Mouse (Mus musculus) hindbrain, embryonic 15.5 days (tissue): ENCODE results near the gene Apoh. TPM values are rescaled to one million over a fixed set of nuclear protein-coding genes. Genes with fewer than 3 reads are reported as not detected.
A peak's percentile ranks its signal among the peaks of the same experiment; 100 is the strongest.

Experiments
- ATAC-seq: fragments of 200-750 bp; cut with Nextera tagmentation; 2 replicates; pipeline ENCODE4 v1.8.0; 2017; ENCODE audit warnings: low read depth, moderate number of reproducible peaks, moderate TSS enrichment; ENCODE audit not compliant: low FRiP score
- H3K27ac ChIP-seq: fragments of 300-500 bp; sonication (generic); replicated peaks from 2 replicates; pipeline ENCODE4 v1.5.1; 2015; ENCODE audit warnings: mild to moderate bottlenecking, inconsistent platforms
- H3K27me3 ChIP-seq: fragments of 300-500 bp; sonication (generic); 2 replicates; pipeline ENCODE4 v1.6.1; 2015; ENCODE audit warnings: control low read depth, inconsistent platforms
- H3K36me3 ChIP-seq: fragments of 300-500 bp; sonication (generic); 2 replicates; pipeline ENCODE4 v1.6.1; 2015; ENCODE audit warnings: control low read depth, inconsistent platforms
- H3K4me1 ChIP-seq: fragments of 300-500 bp; sonication (generic); replicated peaks from 2 replicates; pipeline ENCODE4 v1.6.1; 2015; ENCODE audit warnings: control low read depth, inconsistent platforms
- H3K4me2 ChIP-seq: fragments of 300-500 bp; sonication (generic); 2 replicates; pipeline ENCODE4 v1.6.1; 2015; ENCODE audit warnings: moderate library complexity, mild to moderate bottlenecking, inconsistent platforms
- H3K4me3 ChIP-seq: fragments of 300-500 bp; sonication (generic); 2 replicates; pipeline ENCODE4 v1.5.1; 2015; ENCODE audit warnings: mild to moderate bottlenecking, inconsistent platforms
- H3K9ac ChIP-seq: fragments of 300-500 bp; sonication (generic); 2 replicates; pipeline ENCODE4 v1.6.1; 2015; ENCODE audit warnings: inconsistent platforms
- H3K9me3 ChIP-seq: fragments of 300-500 bp; sonication (generic); 2 replicates; pipeline ENCODE4 v1.6.1; 2016; ENCODE audit warnings: control low read depth, inconsistent platforms
- WGBS: fragments of 180-500 bp; shearing (Covaris S2); methylation state at CpG from one replicate; pipeline ENCODE4 v1.1.7; 2015; 5-methylcytosine and 5-hydroxymethylcytosine counted together
- polyA plus RNA-seq: library from polyadenylated mRNA; unstranded; fragments of >200 nt; fragmentation: Nextera tagmentation; extraction: Ambion mirVana; gene quantifications from 2 replicates; pipeline ENCODE4 v1.2.1, GENCODE M21; 2015

Apoh gene
- polyA plus RNA-seq, 1 experiment from 2014 or later, result 0.49 TPM

DNA sequence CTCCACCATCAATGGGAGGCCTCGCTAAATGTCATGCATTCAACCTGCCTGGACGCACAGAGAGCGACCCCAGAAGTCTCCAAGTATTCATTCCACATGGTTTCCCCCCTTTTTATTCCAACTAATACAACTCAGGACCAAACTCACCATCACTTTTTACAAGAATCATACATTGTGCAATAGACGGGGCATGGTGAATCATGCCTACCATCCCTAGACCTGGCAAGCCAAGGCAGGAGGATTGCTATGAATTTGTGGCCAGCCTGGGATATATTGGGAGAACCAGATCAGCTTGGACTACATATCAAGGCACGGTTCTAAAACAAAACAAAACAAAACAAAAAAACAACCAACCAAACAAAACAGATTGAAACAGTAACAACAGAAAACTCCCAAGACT lies 19.8 kb downstream of the Apoh start:
- H3K9ac ChIP-seq, result no peak overlapping the region
- no peaks in the 10 kb centered on the region for H3K4me1 ChIP-seq
- H3K27me3 ChIP-seq, result no peaks in the 10 kb centered on the region
- H3K4me3 ChIP-seq, result no peak overlapping the region
- no peaks in the 10 kb centered on the region for H3K9me3 ChIP-seq
- no peak overlapping the region for H3K27ac ChIP-seq
- 91% methylated on average over 5 of the region's 5 CpGs for WGBS
- no peaks in the 10 kb centered on the region for H3K36me3 ChIP-seq
- no peak overlapping the region for H3K4me2 ChIP-seq
- no peak for ATAC-seq

DNA sequence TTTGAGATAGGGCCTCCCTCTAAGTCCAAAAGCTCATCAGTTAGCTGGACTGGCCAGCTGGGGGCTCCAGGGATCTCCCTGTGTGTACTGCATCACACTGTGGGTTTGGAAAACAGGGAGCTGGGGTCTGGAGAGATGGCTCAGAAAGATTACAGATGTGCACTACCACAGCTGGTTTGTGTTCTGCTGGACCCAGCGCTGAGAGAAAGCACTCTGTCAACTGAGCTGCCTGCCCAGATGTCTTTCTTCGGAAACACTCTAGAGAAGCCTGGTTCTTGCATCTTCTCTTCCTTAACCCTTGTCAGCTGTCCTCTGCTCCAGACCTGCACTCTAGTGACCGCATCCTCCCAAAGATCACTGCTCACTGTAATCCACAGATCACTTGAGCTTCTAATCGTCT lies 20.8 kb downstream of the Apoh start:
- Histone ChIP-seq H3K27me3 (no peaks in the 10 kb centered on the region), H3K36me3 (no peaks in the 10 kb centered on the region), H3K4me2 (no peak overlapping the region), H3K4me1 (no peaks in the 10 kb centered on the region), H3K9me3 (no peaks in the 10 kb centered on the region), H3K4me3 (no peak overlapping the region), H3K9ac (no peak overlapping the region), H3K27ac (no peak overlapping the region)
- no peak for ATAC-seq
- 87% methylated on average over 4 of the region's 4 CpGs for WGBS

DNA sequence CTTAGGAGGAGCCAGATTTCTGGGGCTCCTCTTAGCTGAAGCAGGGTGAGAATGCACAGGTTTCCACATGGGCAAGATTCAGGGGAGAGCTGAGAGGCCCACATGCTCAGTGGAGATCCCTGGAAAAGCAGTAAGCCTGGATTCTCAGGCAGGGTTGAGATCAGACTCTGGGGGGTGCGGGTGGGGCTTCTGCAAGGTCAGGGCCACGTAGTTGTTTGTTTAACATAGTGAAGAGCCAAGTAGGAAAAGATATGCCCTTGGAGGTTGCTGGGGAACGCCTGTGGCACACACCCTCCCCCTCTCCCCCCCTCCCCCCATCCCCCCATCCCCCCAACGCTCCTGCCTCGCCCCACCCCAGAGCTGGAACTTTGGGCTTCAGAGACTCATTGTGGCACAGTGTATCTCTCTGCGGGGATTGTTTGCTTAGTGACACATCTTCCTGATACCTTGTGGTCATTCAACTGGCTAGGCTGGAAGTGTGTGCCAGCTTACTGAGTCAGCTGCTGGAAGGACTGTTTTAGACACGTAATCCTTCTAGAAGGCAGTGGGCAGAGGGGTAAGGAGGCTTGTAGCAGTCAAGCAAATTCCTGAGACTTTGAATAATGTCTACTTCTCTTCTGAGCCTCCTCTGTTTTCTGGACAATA lies 21.9 kb downstream of the Apoh start:
- H3K4me3 ChIP-seq, result no peak overlapping the region
- ATAC-seq, result no peak
- WGBS, result 57% methylated on average over 6 of the region's 7 CpGs
- no peaks in the 10 kb centered on the region for H3K27me3 ChIP-seq
- H3K27ac ChIP-seq, result no peak overlapping the region
- no peaks in the 10 kb centered on the region for H3K9me3 ChIP-seq
- no peaks in the 10 kb centered on the region for H3K4me1 ChIP-seq
- no peaks in the 10 kb centered on the region for H3K36me3 ChIP-seq
- no peak overlapping the region for H3K9ac ChIP-seq
- H3K4me2 ChIP-seq, result no peak overlapping the region

DNA sequence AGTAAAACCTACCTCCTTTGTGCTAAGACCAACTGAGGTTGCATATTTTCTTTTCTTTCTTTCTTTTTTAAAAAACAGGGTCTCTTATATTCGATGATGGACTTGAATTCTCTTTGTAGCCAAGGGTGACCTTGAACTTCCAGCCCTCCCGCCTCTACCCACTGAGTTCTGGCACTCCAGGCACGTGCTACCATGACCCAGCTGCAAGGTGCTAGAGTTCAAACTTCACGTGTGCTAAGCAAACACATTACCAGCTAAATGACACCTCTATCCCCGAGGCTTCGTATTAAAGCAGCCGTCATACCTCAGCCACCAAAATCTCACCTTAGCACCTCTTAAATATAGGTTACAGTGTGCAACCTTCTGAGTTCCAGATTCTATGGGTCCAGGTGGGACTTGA lies 22.4 kb downstream of the Apoh start:
- 74% methylated on average over 7 of the region's 7 CpGs for WGBS
- Histone ChIP-seq H3K9ac (no peak overlapping the region), H3K4me3 (no peak overlapping the region), H3K4me2 (no peak overlapping the region), H3K9me3 (no peaks in the 10 kb centered on the region), H3K27me3 (no peaks in the 10 kb centered on the region), H3K4me1 (no peaks in the 10 kb centered on the region), H3K27ac (no peak overlapping the region), H3K36me3 (no peaks in the 10 kb centered on the region)
- ATAC-seq, result no peak

DNA sequence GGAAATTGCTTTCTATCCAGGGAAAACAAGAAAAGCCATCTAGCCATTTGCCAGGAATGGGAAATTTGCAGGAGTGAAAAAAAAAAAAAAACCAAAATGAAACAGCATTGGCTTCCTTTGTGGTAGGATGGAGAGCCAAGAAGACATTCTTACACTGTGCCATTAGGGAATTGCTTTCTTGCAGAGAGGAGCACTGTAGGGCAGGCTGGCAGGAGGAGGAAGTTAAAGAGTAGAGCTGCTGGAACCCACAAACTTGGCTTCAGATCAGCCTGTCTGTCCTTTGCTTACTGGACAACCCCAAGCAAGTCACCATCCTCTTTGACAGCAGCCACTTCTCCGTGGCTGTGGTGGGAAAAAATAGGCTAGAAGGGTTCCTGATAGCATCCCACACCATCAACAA lies 23.9 kb downstream of the Apoh start:
- Histone ChIP-seq H3K4me1 (no peaks in the 10 kb centered on the region), H3K36me3 (no peaks in the 10 kb centered on the region), H3K9ac (no peak overlapping the region), H3K27ac (no peak overlapping the region), H3K4me2 (no peak overlapping the region), H3K27me3 (no peaks in the 10 kb centered on the region), H3K4me3 (no peak overlapping the region), H3K9me3 (no peaks in the 10 kb centered on the region)
- ATAC-seq, result no peak
- WGBS, result 79% methylated on average over 1 of the region's 1 CpGs

GRCm38 (mm10) chr11:108376815-108377214 lies 33.7 kb downstream of the Apoh start:
- H3K27me3 ChIP-seq, result no peaks in the 10 kb centered on the region
- no peaks in the 10 kb centered on the region for H3K9me3 ChIP-seq
- no peak for ATAC-seq
- H3K27ac ChIP-seq, result no peak overlapping the region
- no peak overlapping the region for H3K9ac ChIP-seq
- H3K36me3 ChIP-seq, result no peaks in the 10 kb centered on the region
- H3K4me1 ChIP-seq, result 0 out of 2 replicates have a peak, but pooled peaks cover 2% of the 10 kb centered on the region
- no peak overlapping the region for H3K4me3 ChIP-seq
- 93% methylated on average over 7 of the region's 7 CpGs for WGBS
- no peak overlapping the region for H3K4me2 ChIP-seq

DNA sequence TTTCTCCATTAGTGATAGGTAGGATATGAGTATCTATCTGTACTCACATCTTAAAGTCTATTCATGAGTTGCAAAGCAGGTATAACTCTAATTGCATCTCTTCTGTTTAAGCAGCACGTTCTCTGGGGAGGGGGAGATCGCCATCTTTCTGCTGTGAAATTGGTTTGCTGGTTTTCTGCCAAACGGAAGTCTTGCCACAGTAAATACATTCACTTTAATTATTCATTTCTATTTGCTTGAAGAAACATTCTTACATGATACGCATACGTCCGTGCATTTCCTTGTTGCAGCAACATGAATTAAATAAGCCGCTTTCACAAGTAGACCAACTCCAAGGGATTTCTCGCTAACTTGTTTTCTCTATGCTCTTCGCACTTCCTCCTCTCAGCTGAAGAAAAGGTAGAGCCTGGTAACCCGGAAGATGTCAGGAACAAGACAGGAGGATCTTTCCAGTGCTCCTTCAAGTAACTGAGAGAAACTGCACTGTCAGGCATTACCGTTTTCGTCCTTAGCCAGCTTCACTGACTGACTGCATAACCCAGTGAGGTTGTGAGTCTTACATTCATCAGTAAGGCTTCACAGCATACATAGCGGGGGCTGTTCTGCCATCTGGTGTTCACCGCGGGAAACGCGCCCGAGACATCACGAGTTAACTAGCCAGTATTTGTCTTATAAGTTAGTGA lies 34.7 kb downstream of the Apoh start:
- Histone ChIP-seq H3K4me1 (0 out of 2 replicates have a peak, but pooled peaks cover 2% of the 10 kb centered on the region), H3K9me3 (no peaks in the 10 kb centered on the region), H3K9ac (no peak overlapping the region), H3K4me3 (no peak overlapping the region), H3K27ac (no peak overlapping the region), H3K27me3 (no peaks in the 10 kb centered on the region), H3K36me3 (no peaks in the 10 kb centered on the region), H3K4me2 (peak overlapping the region; percentile 31)
- WGBS, result 28% methylated on average over 19 of the region's 19 CpGs
- peak; percentile 84; the same call in 1 of the 2 replicates for ATAC-seq

GRCm38 (mm10) chr11:108378363-108378751 lies 35.2 kb downstream of the Apoh start:
- H3K27ac ChIP-seq, result no peak overlapping the region
- ATAC-seq, result 0 out of 2 replicates have a peak, but pooled peaks have one; percentile 6
- no peak overlapping the region for H3K4me3 ChIP-seq
- H3K9me3 ChIP-seq, result no peaks in the 10 kb centered on the region
- H3K9ac ChIP-seq, result no peak overlapping the region
- 0 out of 2 replicates have a peak, but pooled peaks cover 2% of the 10 kb centered on the region for H3K4me1 ChIP-seq
- H3K27me3 ChIP-seq, result no peaks in the 10 kb centered on the region
- H3K4me2 ChIP-seq, result no peak overlapping the region
- no peaks in the 10 kb centered on the region for H3K36me3 ChIP-seq
- 81% methylated on average over 4 of the region's 4 CpGs for WGBS

DNA sequence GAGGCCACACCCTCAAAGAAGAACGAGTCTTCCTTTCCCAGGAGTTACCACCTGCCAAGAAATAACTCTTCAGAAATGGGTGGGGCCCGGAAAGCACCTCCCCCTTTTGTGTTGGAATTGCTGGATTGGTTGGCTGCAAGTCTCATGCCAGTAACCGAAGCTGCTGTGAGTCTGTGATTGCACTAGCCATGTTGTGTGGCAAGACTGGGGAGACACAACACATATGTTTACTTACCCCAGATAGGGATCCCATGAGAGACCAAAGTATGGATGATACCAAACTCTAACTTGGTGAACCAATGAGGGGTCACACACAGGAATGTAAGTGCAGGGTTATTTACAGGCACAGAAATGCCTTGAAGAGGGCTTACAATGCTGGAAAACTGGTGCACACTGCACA lies 39.5 kb downstream of the Apoh start:
- Histone ChIP-seq H3K36me3 (no peaks in the 10 kb centered on the region), H3K4me1 (peaks cover 9% of the 10 kb centered on the region), H3K4me3 (no peak overlapping the region), H3K27ac (no peak overlapping the region), H3K9ac (no peak overlapping the region), H3K9me3 (no peaks in the 10 kb centered on the region), H3K27me3 (no peaks in the 10 kb centered on the region), H3K4me2 (no peak overlapping the region)
- WGBS, result 83% methylated on average over 3 of the region's 3 CpGs
- ATAC-seq, result no peak

- H3K4me2 ChIP-seq, result no peak overlapping the region
- no peak overlapping the region for H3K9ac ChIP-seq
- ATAC-seq, result no peak
- no peaks in the 10 kb centered on the region for H3K27me3 ChIP-seq
- H3K36me3 ChIP-seq, result no peaks in the 10 kb centered on the region
- no peak overlapping the region for H3K4me3 ChIP-seq
- H3K27ac ChIP-seq, result no peak overlapping the region
- peaks cover 7% of the 10 kb centered on the region for H3K4me1 ChIP-seq
- no peaks in the 10 kb centered on the region for H3K9me3 ChIP-seq
- WGBS, result 53% methylated on average over 4 of the region's 4 CpGs
These were observed 41.9 kb downstream of the Apoh start for GRCm38 (mm10) chr11:108384920-108385665.

DNA sequence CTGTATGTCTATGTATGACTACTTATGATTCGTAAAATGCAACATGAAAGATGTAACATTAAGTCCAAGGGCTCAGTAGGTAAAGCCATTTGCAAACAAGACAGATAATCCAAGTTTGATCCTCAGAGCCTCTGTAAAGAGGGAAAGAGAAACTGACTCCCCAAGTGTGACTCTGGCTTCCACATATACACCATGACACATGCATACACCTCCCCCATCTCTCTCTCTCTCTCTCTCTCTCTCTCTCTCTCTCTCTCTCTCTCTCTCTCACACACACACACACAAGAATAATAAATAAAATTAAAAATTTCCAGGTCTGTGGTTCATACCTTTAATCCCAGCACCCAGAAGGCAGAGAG lies 42.5 kb downstream of the Apoh start:
- ATAC-seq, result no peak
- Histone ChIP-seq H3K4me2 (no peak overlapping the region), H3K9ac (no peak overlapping the region), H3K27ac (no peak overlapping the region), H3K4me1 (peaks cover 7% of the 10 kb centered on the region), H3K4me3 (no peak overlapping the region), H3K9me3 (no peaks in the 10 kb centered on the region), H3K27me3 (no peaks in the 10 kb centered on the region), H3K36me3 (no peaks in the 10 kb centered on the region)
- WGBS, result 94% methylated on average over 1 of the region's 1 CpGs

DNA sequence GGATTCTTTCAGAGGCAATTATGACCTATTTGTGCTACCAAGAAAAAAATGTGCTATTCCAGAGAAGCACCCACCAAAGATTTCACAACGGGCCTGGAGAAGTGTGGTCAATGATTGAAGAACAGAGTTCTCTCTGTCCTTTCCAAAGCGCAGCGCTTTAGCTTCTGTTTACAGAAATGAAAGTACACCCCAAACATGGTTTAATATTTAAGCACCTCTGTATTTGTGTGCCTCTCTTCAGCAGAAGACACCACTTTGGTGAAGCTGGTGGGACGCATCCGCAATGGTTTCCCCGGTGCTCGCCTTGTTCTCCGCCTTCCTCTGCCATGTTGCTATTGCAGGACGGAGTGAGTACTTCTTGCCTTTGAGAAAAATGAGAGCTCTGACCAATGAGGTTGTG lies 51.9 kb downstream of the Apoh start:
- H3K4me3 ChIP-seq, result no peak overlapping the region
- no peaks in the 10 kb centered on the region for H3K36me3 ChIP-seq
- no peak overlapping the region for H3K4me2 ChIP-seq
- 94% methylated on average over 9 of the region's 9 CpGs for WGBS
- H3K27me3 ChIP-seq, result no peaks in the 10 kb centered on the region
- no peak for ATAC-seq
- no peak overlapping the region for H3K9ac ChIP-seq
- H3K27ac ChIP-seq, result no peak overlapping the region
- no peaks in the 10 kb centered on the region for H3K9me3 ChIP-seq
- H3K4me1 ChIP-seq, result no peaks in the 10 kb centered on the region
